Mouse (Mus musculus) kidney, postnatal 4 days (tissue): ENCODE results near the gene Txlnb.
"Not testable (repeated sequence)": the region's sequence is repeated elsewhere in the genome, so short reads cannot be mapped to it uniquely, and the experiment has no call there.

ENCODE experiments used
- DNase-seq, 2 experiments: peaks; one replicate each; pipeline ENCODE4 v3.0.0; 2021; ENCODE audit warnings: mixed read lengths in 2 of 2

The Txlnb gene

GRCm38 (mm10) chr10:17795767-17796631 is at the start of gene Txlnb:
Gene Txlnb (plus strand): TSS chr10:17796226.
- DNase-seq = peak; percentile 64 to 77

- no peak for DNase-seq
These were observed 43.5 kb upstream of the Txlnb start for GRCm38 (mm10) chr10:17752478-17752877.

GRCm38 (mm10) chr10:17759772-17760171 is 36.3 kb upstream of the Txlnb start:
- DNase-seq = no peak

- DNase-seq = peak; percentile 7 to 14
These were observed 35.0 kb upstream of the Txlnb start for GRCm38 (mm10) chr10:17760750-17761613.

GRCm38 (mm10) chr10:17761652-17762051 is 34.4 kb upstream of the Txlnb start:
- no peak for DNase-seq

- DNase-seq = no peak
These were observed 33.1 kb upstream of the Txlnb start for GRCm38 (mm10) chr10:17762946-17763345.

GRCm38 (mm10) chr10:17769856-17770255 is 26.2 kb upstream of the Txlnb start:
- DNase-seq = no peak

GRCm38 (mm10) chr10:17772364-17772763 is 23.7 kb upstream of the Txlnb start:
- DNase-seq = peak in 1 of 2 experiments; percentile 7

GRCm38 (mm10) chr10:17774366-17774765 is 21.7 kb upstream of the Txlnb start:
- no peak for DNase-seq

- no peak for DNase-seq
These were observed 20.9 kb upstream of the Txlnb start for GRCm38 (mm10) chr10:17775079-17775478.

- DNase-seq = not testable (repeated sequence)
These were observed 19.3 kb upstream of the Txlnb start for GRCm38 (mm10) chr10:17776684-17777083.

GRCm38 (mm10) chr10:17786771-17787170 is 9.3 kb upstream of the Txlnb start:
- no peak for DNase-seq

GRCm38 (mm10) chr10:17787938-17788337 is 8.1 kb upstream of the Txlnb start:
- no peak for DNase-seq

GRCm38 (mm10) chr10:17788347-17788746 is 7.7 kb upstream of the Txlnb start:
- DNase-seq = no peak

- no peak for DNase-seq
These were observed 2.1 kb upstream of the Txlnb start for GRCm38 (mm10) chr10:17793926-17794325.

GRCm38 (mm10) chr10:17794443-17794842 is 1.6 kb upstream of the Txlnb start:
- DNase-seq = no peak

- no peak for DNase-seq
These were observed 799 bp upstream of the Txlnb start for GRCm38 (mm10) chr10:17795227-17795626.

- peak in 1 of 2 experiments; percentile 7 for DNase-seq
These were observed 1.0 kb downstream of the Txlnb start for GRCm38 (mm10) chr10:17796846-17797631.

- DNase-seq = no peak
These were observed 1.7 kb downstream of the Txlnb start for GRCm38 (mm10) chr10:17797681-17798080.

GRCm38 (mm10) chr10:17801788-17802187 is 5.8 kb downstream of the Txlnb start:
- no peak for DNase-seq

GRCm38 (mm10) chr10:17808526-17808925 is 12.5 kb downstream of the Txlnb start:
- DNase-seq = no peak

- no peak for DNase-seq
These were observed 19.0 kb downstream of the Txlnb start for GRCm38 (mm10) chr10:17815052-17815451.

- not testable (repeated sequence) for DNase-seq
These were observed 24.4 kb downstream of the Txlnb start for GRCm38 (mm10) chr10:17820422-17820821.
